Mouse (Mus musculus): ENCODE measurements around the gene Brpf3.
"Not testable (repeated sequence)": the region's sequence is repeated elsewhere in the genome, so short reads cannot be mapped to it uniquely, and the experiment has no call there.

The Brpf3 gene

GRCm38 (mm10) chr17:28829120-28829519, 28.2 kb downstream of the Brpf3 start:
- DNase-seq = no peak

- DNase-seq = no peak
These were observed 30.2 kb downstream of the Brpf3 start for GRCm38 (mm10) chr17:28831065-28831464.

- DNase-seq = no peak
These were observed 31.1 kb downstream of the Brpf3 start for GRCm38 (mm10) chr17:28832040-28832439.

- DNase-seq = no peak
These were observed 32.0 kb downstream of the Brpf3 start for GRCm38 (mm10) chr17:28832875-28833274.

GRCm38 (mm10) chr17:28834676-28835075, 33.8 kb downstream of the Brpf3 start:
- no peak for DNase-seq

- DNase-seq = no peak
These were observed 37.0 kb downstream of the Brpf3 start for GRCm38 (mm10) chr17:28837840-28838239.

- DNase-seq = not testable (repeated sequence)
These were observed 41.1 kb downstream of the Brpf3 start for GRCm38 (mm10) chr17:28841947-28842346.

- DNase-seq = no peak
These were observed 42.8 kb downstream of the Brpf3 start for GRCm38 (mm10) chr17:28843665-28844064.

- DNase-seq = no peak
These were observed 46.2 kb downstream of the Brpf3 start for GRCm38 (mm10) chr17:28846974-28847617.

- no peak for DNase-seq
These were observed 49.6 kb downstream of the Brpf3 start for GRCm38 (mm10) chr17:28850511-28850910.

GRCm38 (mm10) chr17:28854377-28854776, 53.5 kb downstream of the Brpf3 start:
- DNase-seq = no peak

GRCm38 (mm10) chr17:28855166-28855885, 54.4 kb downstream of the Brpf3 start:
- DNase-seq = peak; percentile 61 to 69

- no peak for DNase-seq
These were observed 55.1 kb downstream of the Brpf3 start for GRCm38 (mm10) chr17:28856030-28856429.

GRCm38 (mm10) chr17:28858205-28858604, 57.3 kb downstream of the Brpf3 start, which contains the start of gene Pnpla1:
TSS of gene Pnpla1 (plus strand) at chr17:28858411.
- DNase-seq = no peak

- no peak for DNase-seq
These were observed 63.0 kb downstream of the Brpf3 start for GRCm38 (mm10) chr17:28863926-28864325.

- DNase-seq = no peak
These were observed 63.6 kb downstream of the Brpf3 start for GRCm38 (mm10) chr17:28864464-28864863.

GRCm38 (mm10) chr17:28866921-28867320, 66.0 kb downstream of the Brpf3 start:
- no peak for DNase-seq

- DNase-seq = no peak
These were observed 66.5 kb downstream of the Brpf3 start for GRCm38 (mm10) chr17:28867381-28867780.

- DNase-seq = no peak
These were observed 68.7 kb downstream of the Brpf3 start for GRCm38 (mm10) chr17:28869412-28870110.

- DNase-seq = no peak
These were observed 69.5 kb downstream of the Brpf3 start for GRCm38 (mm10) chr17:28870435-28870834.

GRCm38 (mm10) chr17:28871831-28872230, 70.9 kb downstream of the Brpf3 start:
- DNase-seq = no peak

- no peak for DNase-seq
These were observed 71.4 kb downstream of the Brpf3 start for GRCm38 (mm10) chr17:28872322-28872721.

- DNase-seq = no peak
These were observed 73.3 kb downstream of the Brpf3 start for GRCm38 (mm10) chr17:28874216-28874615.

GRCm38 (mm10) chr17:28874825-28875224, 73.9 kb downstream of the Brpf3 start:
- no peak for DNase-seq
